Mouse (Mus musculus): ENCODE measurements around the gene Foxred2. TPM values are rescaled to one million over a fixed set of nuclear protein-coding genes. Genes with fewer than 3 reads are reported as not detected.

The Foxred2 gene
- polyA plus RNA-seq, 1 experiment = 1.0 TPM

- Histone ChIP-seq H3K4me3 (ENCODE audit: control insufficient read depth, low read depth, low read length) (no peak overlapping the region), H3K4me1 (ENCODE audit: control insufficient read depth, insufficient read depth, low read length) (no peaks in the 10 kb centered on the region), H3K27me3 (ENCODE audit: control insufficient read depth, insufficient read depth, low read length) (no peaks in the 10 kb centered on the region), H3K36me3 (ENCODE audit: control insufficient read depth, insufficient read depth, low read length) (no peaks in the 10 kb centered on the region), H3K27ac (ENCODE audit: control insufficient read depth, insufficient read depth, low read depth, low read length) (no peak overlapping the region)
- no peak for TF ChIP-seq POLR2A (IDR thresholded peaks at IDR 0.05; ENCODE audit: control insufficient read depth, low read depth, low read length)
These were observed 10.8 kb downstream of the Foxred2 start for GRCm38 (mm10) chr15:77945711-77946110.

GRCm38 (mm10) chr15:77941563-77941962, 15.0 kb downstream of the Foxred2 start:
- Histone ChIP-seq H3K36me3 (ENCODE audit: control insufficient read depth, insufficient read depth, low read length) (no peaks in the 10 kb centered on the region), H3K27me3 (ENCODE audit: control insufficient read depth, insufficient read depth, low read length) (no peaks in the 10 kb centered on the region), H3K4me3 (ENCODE audit: control insufficient read depth, low read depth, low read length) (no peak overlapping the region), H3K27ac (ENCODE audit: control insufficient read depth, insufficient read depth, low read depth, low read length) (no peak overlapping the region), H3K4me1 (ENCODE audit: control insufficient read depth, insufficient read depth, low read length) (no peaks in the 10 kb centered on the region)
- TF ChIP-seq CTCF (IDR thresholded peaks at IDR 0.05; ENCODE audit: control insufficient read depth, insufficient read depth, insufficient replicate concordance, low read depth, low read length) (no peak), POLR2A (IDR thresholded peaks at IDR 0.05; ENCODE audit: control insufficient read depth, low read depth, low read length) (no peak)

GRCm38 (mm10) chr15:77938516-77938915, 18.0 kb downstream of the Foxred2 start:
- Histone ChIP-seq H3K27me3 (ENCODE audit: control insufficient read depth, insufficient read depth, low read length) (no peaks in the 10 kb centered on the region), H3K4me1 (ENCODE audit: control insufficient read depth, insufficient read depth, low read length) (no peaks in the 10 kb centered on the region; the same call in 1 of the 2 replicates), H3K4me3 (ENCODE audit: control insufficient read depth, low read depth, low read length) (no peak overlapping the region), H3K36me3 (ENCODE audit: control insufficient read depth, insufficient read depth, low read length) (no peaks in the 10 kb centered on the region), H3K27ac (ENCODE audit: control insufficient read depth, insufficient read depth, low read depth, low read length) (no peak overlapping the region)
- no peak for TF ChIP-seq CTCF (IDR thresholded peaks at IDR 0.05; ENCODE audit: control insufficient read depth, insufficient read depth, insufficient replicate concordance, low read depth, low read length)
- TF ChIP-seq POLR2A (IDR thresholded peaks at IDR 0.05; ENCODE audit: control insufficient read depth, low read depth, low read length) = no peak

DNA sequence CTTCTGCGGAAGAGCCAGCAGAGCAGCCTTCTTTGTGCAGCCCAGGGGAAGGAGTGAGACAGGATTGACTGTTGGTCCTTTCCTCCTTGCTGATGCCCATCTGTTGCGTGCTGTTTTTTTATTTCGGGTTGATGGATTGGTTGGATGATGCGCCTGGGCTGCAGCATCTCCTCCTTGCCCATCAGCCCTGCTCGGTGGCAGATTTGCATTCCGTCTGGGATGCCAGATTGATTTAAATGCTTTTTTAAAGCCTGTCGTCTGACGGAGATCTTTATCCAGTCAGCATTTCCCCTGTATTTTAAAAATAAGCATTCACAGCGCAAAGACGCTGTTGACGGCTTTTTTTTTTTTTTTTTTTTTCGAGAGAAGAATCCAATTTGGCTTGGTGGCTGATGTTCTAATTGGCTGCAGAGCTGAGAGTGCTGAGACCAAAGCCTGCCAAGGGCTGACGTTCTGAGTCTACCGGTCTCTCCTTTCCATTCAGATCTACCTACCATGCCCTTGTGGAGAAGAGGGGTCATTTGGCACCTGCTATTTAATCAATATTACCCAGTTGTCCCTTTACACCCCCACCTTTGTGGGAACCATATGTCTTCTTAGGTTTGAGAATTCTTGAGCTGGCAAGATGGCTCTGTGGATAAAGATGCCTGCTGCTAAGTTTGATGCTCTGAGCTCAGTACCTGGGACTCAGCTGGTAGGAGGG, 20.7 kb downstream of the Foxred2 start:
- Histone ChIP-seq H3K27ac (ENCODE audit: control insufficient read depth, insufficient read depth, low read depth, low read length) (no peak overlapping the region), H3K4me3 (ENCODE audit: control insufficient read depth, low read depth, low read length) (no peak overlapping the region), H3K4me1 (ENCODE audit: control insufficient read depth, insufficient read depth, low read length) (no peaks in the 10 kb centered on the region; the same call in 1 of the 2 replicates), H3K27me3 (ENCODE audit: control insufficient read depth, insufficient read depth, low read length) (no peaks in the 10 kb centered on the region), H3K36me3 (ENCODE audit: control insufficient read depth, insufficient read depth, low read length) (no peaks in the 10 kb centered on the region)
- TF ChIP-seq POLR2A (IDR thresholded peaks at IDR 0.05; ENCODE audit: control insufficient read depth, low read depth, low read length) (no peak), CTCF (IDR thresholded peaks at IDR 0.05; ENCODE audit: control insufficient read depth, insufficient read depth, insufficient replicate concordance, low read depth, low read length) (no peak)

- no peak overlapping the region for H3K27ac ChIP-seq (ENCODE audit: control insufficient read depth, insufficient read depth, low read depth, low read length)
- no peaks in the 10 kb centered on the region for H3K27me3 ChIP-seq (ENCODE audit: control insufficient read depth, insufficient read depth, low read length)
- no peaks in the 10 kb centered on the region; the same call in 1 of the 2 replicates for H3K4me1 ChIP-seq (ENCODE audit: control insufficient read depth, insufficient read depth, low read length)
- TF ChIP-seq CTCF (IDR thresholded peaks at IDR 0.05; ENCODE audit: control insufficient read depth, insufficient read depth, insufficient replicate concordance, low read depth, low read length) = no peak
- no peak for TF ChIP-seq POLR2A (IDR thresholded peaks at IDR 0.05; ENCODE audit: control insufficient read depth, low read depth, low read length)
- H3K4me3 ChIP-seq (ENCODE audit: control insufficient read depth, low read depth, low read length) = no peak overlapping the region
- H3K36me3 ChIP-seq (ENCODE audit: control insufficient read depth, insufficient read depth, low read length) = no peaks in the 10 kb centered on the region
These were observed 21.6 kb downstream of the Foxred2 start for GRCm38 (mm10) chr15:77934968-77935367.

GRCm38 (mm10) chr15:77934326-77934725, 22.2 kb downstream of the Foxred2 start:
- no peaks in the 10 kb centered on the region for H3K27me3 ChIP-seq (ENCODE audit: control insufficient read depth, insufficient read depth, low read length)
- H3K4me1 ChIP-seq (ENCODE audit: control insufficient read depth, insufficient read depth, low read length) = no peaks in the 10 kb centered on the region; the same call in none of the 2 replicates
- no peak overlapping the region for H3K27ac ChIP-seq (ENCODE audit: control insufficient read depth, insufficient read depth, low read depth, low read length)
- H3K4me3 ChIP-seq (ENCODE audit: control insufficient read depth, low read depth, low read length) = no peak overlapping the region
- TF ChIP-seq CTCF (IDR thresholded peaks at IDR 0.05; ENCODE audit: control insufficient read depth, insufficient read depth, insufficient replicate concordance, low read depth, low read length) (no peak), POLR2A (IDR thresholded peaks at IDR 0.05; ENCODE audit: control insufficient read depth, low read depth, low read length) (no peak)
- no peaks in the 10 kb centered on the region for H3K36me3 ChIP-seq (ENCODE audit: control insufficient read depth, insufficient read depth, low read length)

DNA sequence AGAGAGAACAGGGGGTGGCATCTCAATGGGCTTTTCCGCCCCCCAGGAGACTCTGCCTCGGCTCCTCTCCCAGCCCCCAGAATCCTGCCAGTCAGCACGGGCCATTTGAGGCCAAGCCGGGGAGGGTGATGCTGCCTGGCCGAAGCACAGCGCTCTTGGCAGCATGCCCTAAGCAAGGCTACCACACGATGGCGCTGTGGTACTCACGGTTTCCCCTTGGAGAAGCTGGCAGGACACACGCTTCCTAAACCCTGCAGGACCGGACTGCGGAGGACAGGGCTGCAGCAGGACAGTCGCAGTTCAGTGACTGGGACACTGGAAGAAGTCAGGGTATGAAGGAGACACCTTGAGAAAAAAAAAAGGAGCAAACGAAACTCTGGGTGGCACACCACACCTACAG, 22.8 kb downstream of the Foxred2 start:
- peak; percentile 97 for TF ChIP-seq CTCF (IDR thresholded peaks at IDR 0.05; ENCODE audit: control insufficient read depth, insufficient read depth, insufficient replicate concordance, low read depth, low read length)
- TF ChIP-seq POLR2A (IDR thresholded peaks at IDR 0.05; ENCODE audit: control insufficient read depth, low read depth, low read length) = no peak; the same call in 1 of the 2 replicates
- H3K4me1 ChIP-seq (ENCODE audit: control insufficient read depth, insufficient read depth, low read length) = no peaks in the 10 kb centered on the region; the same call in none of the 2 replicates
- no peak overlapping the region for H3K4me3 ChIP-seq (ENCODE audit: control insufficient read depth, low read depth, low read length)
- no peaks in the 10 kb centered on the region for H3K36me3 ChIP-seq (ENCODE audit: control insufficient read depth, insufficient read depth, low read length)
- no peak overlapping the region for H3K27ac ChIP-seq (ENCODE audit: control insufficient read depth, insufficient read depth, low read depth, low read length)
- no peaks in the 10 kb centered on the region for H3K27me3 ChIP-seq (ENCODE audit: control insufficient read depth, insufficient read depth, low read length)

All from testis, adult 2 months (tissue).